Mouse (Mus musculus) fat pad, adult 2 months (tissue): ENCODE data around the gene Dctn3.
"Not testable (repeated sequence)": the region's sequence is repeated elsewhere in the genome, so short reads cannot be mapped to it uniquely, and the experiment has no call there.

Source experiments
- DNase-seq: peaks from one replicate; pipeline ENCODE4 v3.0.0-alpha.2; 2011; ENCODE audit warnings: low read depth, low spot score; ENCODE audit errors: extremely low read depth

Dctn3 gene

GRCm38 (mm10) chr4:41700224-41700623 lies 22.7 kb downstream of the Dctn3 start:
- DNase-seq, result not testable (repeated sequence)

DNA sequence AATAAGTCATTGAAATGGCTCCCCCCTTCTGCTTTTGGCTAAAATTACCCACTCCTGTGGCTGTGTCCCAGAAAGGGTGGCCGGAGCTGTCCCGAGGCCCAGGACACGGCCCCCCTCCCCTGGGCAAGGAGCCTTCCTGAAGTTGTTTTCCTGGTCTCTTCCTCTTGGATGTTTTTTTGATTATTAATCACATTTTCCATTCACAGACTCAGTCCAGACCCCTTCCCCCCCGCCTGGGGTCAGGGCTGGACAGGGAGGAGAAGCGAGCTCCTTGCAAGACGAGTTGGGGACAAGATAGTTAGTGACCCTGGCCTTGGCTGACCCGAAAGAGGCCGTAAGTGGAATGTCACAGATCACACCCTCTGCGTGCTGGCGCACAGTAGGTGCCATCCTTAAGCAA lies 23.2 kb downstream of the Dctn3 start, which contains the start of gene Il11ra1:
Gene Il11ra1, plus strand, starts transcription at position 207 of the 400 bp plus-strand sequence.
- DNase-seq, result not testable (repeated sequence)

- not testable (repeated sequence) for DNase-seq
These were observed 24.5 kb downstream of the Dctn3 start for GRCm38 (mm10) chr4:41698421-41699016.

GRCm38 (mm10) chr4:41696930-41697841 lies 25.8 kb downstream of the Dctn3 start, which contains the start of gene Cntfr:
Cntfr (minus strand) TSS chr4:41697089.
- not testable (repeated sequence) for DNase-seq

DNA sequence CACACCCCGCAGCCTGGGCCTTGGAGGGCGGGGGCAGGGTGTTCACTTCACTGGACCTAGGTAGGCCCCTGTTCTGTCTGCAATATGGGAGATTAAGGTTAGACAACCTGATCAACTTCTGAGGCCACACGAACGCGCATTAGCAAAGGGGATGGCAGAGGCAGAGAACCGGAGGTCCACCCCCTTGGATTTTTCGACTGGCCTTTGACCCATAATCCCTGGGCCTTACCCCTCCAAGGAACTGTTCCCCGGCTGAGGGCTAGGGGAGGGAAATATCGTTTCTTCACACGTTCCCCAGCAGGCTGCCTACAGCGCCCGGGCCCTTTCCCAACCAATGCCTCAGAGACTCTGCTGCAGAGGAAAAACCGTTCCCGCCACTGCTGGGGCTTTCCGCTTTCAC lies 26.5 kb downstream of the Dctn3 start:
- not testable (repeated sequence) for DNase-seq

DNA sequence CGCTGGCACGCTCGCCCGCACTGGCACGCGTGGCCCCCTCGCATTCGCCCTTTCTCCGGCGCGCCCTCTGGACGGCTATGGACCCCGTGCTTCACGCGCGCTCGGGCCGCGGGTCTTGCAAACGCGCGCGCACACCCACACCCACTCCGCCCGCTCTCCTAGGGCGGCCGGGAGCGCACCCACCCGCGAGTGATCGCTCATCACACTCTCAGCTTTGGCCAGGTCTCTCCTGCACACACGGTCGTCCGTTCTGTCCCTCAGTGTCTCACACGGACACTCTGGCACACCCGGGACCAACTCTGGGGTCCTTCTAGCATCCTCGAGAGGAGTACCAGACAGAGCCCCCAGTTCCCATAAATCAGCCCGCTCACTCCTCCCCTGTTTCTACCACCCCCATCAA lies 27.2 kb downstream of the Dctn3 start:
- DNase-seq, result not testable (repeated sequence)

DNA sequence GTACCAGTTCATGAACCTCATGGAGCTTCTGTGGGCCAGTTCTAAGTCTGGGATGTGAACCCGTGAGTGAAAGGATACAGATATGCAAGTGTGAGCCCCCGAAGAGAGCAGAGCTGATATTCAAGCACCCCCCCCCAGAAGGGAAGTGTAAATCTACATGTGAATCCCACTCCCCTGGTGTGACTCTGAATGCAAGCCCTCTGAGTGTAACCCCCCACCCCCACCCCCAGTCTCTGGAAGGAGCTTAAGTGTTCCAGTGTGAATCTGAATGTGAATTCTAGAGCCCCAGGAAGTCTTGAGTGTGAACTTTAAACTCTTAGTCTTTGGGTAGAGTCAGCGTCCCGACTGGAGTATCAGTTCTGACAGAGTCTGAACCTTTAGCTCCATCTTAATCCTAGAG lies 29.5 kb downstream of the Dctn3 start:
- not testable (repeated sequence) for DNase-seq

DNA sequence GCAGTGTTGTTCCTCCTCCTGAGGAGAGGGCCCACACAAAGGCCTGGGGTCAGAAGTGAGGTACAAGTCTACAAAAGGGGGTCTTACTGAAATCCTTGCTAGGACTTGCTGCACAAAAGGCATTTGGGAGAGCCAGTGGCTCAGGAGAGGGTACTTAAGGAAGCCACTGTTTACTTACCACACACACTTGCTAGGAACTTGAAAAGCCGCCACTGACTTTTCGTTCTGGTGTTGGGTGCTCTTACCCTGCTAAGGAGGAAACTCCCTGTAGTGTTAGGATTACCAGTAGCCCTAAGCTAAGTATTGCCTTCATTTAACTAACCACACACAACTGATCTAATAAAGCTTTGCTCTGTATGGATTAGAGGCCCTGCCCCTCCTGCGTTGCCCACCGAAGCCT lies 33.0 kb downstream of the Dctn3 start:
- DNase-seq, result not testable (repeated sequence)

DNA sequence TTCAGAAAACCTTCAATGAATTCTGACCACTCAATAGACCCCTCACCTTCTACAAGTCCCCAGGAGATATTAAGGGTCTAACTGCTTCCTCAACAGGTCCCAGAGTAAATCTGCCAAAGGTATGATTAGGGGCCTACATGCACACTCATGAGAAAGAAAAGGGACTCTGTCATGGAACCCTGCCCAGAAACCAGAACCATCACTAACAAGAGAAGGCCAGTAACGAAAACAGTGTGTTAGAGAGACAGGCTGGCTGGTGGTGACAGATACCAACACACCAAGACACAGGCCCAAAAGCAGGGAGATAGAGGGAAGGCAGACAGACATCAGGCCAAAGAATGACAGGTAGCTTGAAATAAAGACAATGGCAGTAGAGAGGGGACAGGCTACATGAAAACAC lies 34.4 kb downstream of the Dctn3 start:
- DNase-seq, result not testable (repeated sequence)

DNA sequence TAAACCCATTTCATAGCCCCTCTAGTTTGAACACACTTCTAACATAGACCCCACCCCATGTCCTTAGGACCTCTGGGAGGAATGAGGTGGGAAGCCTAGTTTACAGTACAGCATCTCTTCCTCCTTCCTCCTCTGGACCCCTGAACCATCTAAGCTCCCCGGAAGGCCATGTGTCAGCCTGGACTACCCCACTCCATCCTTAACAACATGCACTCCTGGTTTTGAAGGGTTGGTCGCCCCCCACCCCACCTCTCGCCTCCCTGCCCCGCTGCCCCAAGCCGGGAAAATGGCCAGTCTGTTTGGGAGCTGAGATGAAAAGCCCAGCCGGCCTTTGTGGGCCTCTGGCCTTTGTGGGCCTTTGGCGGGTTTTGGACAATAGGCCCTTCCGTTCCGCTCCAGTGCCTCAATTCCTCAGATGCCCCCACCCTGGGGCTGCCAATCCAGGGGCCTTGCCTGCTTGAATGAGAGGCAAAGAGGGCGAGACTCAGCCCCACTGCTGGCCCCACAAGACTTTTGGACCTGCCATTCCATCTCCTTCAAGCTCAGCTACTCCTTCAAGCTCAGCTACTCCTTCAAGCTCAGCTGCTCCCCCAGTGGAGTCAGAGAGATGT lies 37.0 kb downstream of the Dctn3 start:
- not testable (repeated sequence) for DNase-seq

DNA sequence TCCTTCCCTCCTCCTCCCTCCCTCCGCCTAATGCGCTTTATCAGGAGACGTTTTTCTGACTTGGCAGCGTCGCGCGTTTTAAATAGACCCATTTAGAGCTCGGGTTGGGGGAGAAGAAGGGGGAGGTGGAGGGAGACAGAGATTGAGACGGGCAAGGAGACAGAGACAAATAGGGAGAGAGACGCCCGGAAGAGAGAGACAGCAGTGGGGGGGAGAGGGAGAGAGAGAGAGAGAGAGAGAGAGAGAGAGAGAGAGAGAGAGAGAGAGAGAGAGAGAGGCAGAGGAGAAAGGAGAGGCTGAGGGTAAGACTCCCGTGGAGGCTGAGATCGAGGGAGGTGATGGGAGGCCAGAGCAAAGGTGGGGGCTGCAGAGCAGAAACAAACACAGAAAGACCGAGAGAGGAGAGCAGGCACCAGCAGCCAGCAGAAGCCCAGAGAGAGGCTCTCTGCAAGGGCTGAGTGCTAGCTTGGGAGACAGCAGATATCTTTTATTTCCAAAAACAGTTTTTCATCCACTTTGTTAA lies 38.0 kb downstream of the Dctn3 start:
- DNase-seq, result not testable (repeated sequence)

GRCm38 (mm10) chr4:41684131-41684930 lies 38.6 kb downstream of the Dctn3 start:
- not testable (repeated sequence) for DNase-seq

GRCm38 (mm10) chr4:41683303-41683702 lies 39.7 kb downstream of the Dctn3 start:
- not testable (repeated sequence) for DNase-seq

- no peak for DNase-seq
These were observed 40.2 kb downstream of the Dctn3 start for GRCm38 (mm10) chr4:41682789-41683188.

- no peak for DNase-seq
These were observed 41.0 kb downstream of the Dctn3 start for GRCm38 (mm10) chr4:41681947-41682346.

GRCm38 (mm10) chr4:41681176-41681575 lies 41.8 kb downstream of the Dctn3 start:
- DNase-seq, result no peak

DNA sequence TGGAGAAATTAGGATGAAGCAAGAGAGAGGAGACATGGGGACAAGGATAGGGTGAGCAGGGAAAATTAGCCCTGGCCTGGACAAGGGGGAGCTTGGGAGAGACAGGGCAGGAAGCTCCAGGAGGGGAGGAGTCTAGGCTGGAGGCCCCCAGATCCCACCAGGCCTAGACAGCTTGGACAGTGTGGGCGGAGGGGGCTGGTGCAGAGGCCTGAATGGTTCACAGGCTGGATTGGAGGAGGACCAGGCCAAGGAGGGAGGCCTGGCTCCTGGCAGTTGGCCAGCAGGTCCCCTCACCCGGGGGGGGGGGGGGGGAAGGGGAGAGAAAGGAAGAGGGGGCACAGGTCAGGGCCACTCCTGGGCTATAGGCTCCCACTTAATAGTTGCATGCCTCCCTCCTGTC lies 43.7 kb downstream of the Dctn3 start:
- no peak for DNase-seq

GRCm38 (mm10) chr4:41678863-41679262 lies 44.1 kb downstream of the Dctn3 start:
- DNase-seq, result no peak

GRCm38 (mm10) chr4:41677006-41677629 lies 45.9 kb downstream of the Dctn3 start:
- no peak for DNase-seq
